Mouse (Mus musculus) skeletal muscle tissue, adult 2 months (tissue): ENCODE measurements around the gene Pias4.

Experiments
- DNase-seq: peaks from one replicate; pipeline ENCODE4 v3.0.0-alpha.2; 2012; ENCODE audit warnings: low read depth, low spot score

Pias4 gene

GRCm38 (mm10) chr10:81139529-81139846 is 28.2 kb downstream of the Pias4 start:
- DNase-seq: no peak

- no peak for DNase-seq
These were observed 28.7 kb downstream of the Pias4 start for GRCm38 (mm10) chr10:81138821-81139528.

- DNase-seq: peak; percentile 63
These were observed 29.5 kb downstream of the Pias4 start for GRCm38 (mm10) chr10:81138131-81138782.

- DNase-seq: peak; percentile 99
These were observed 30.2 kb downstream of the Pias4 start for GRCm38 (mm10) chr10:81137252-81138130.

GRCm38 (mm10) chr10:81136706-81137231 is 31.0 kb downstream of the Pias4 start:
- DNase-seq: peak; percentile 80

- DNase-seq: peak; percentile 72
These were observed 31.7 kb downstream of the Pias4 start for GRCm38 (mm10) chr10:81135831-81136705.

- DNase-seq: no peak
These were observed 32.6 kb downstream of the Pias4 start, which contains the start of gene Zbtb7a for GRCm38 (mm10) chr10:81134966-81135681. TSS of gene Zbtb7a (plus strand) at chr10:81135220.

- peak; percentile 71 for DNase-seq
These were observed 33.5 kb downstream of the Pias4 start for GRCm38 (mm10) chr10:81134181-81134587.

GRCm38 (mm10) chr10:81123500-81123899 is 44.2 kb downstream of the Pias4 start:
- DNase-seq: no peak

GRCm38 (mm10) chr10:81122889-81123288 is 44.8 kb downstream of the Pias4 start:
- DNase-seq: no peak

- no peak for DNase-seq
These were observed 47.1 kb downstream of the Pias4 start for GRCm38 (mm10) chr10:81120650-81121049.

GRCm38 (mm10) chr10:81119625-81120024 is 48.1 kb downstream of the Pias4 start:
- no peak for DNase-seq

GRCm38 (mm10) chr10:81112946-81113345 is 54.8 kb downstream of the Pias4 start:
- no peak for DNase-seq

GRCm38 (mm10) chr10:81106113-81106721 is 61.5 kb downstream of the Pias4 start:
- DNase-seq: peak; percentile 77

GRCm38 (mm10) chr10:81105565-81106112 is 62.1 kb downstream of the Pias4 start, which contains the start of gene Map2k2:
TSS of gene Map2k2 (plus strand) at chr10:81105915.
- DNase-seq: peak; percentile 99
